Mouse (Mus musculus) spleen, adult 12 weeks (tissue): ENCODE measurements around the gene Socs2.
"Not testable (repeated sequence)": the region's sequence is repeated elsewhere in the genome, so short reads cannot be mapped to it uniquely, and the experiment has no call there.

ENCODE experiments used
- DNase-seq: peaks from one replicate; pipeline ENCODE4 v3.0.0; 2022; ENCODE audit warnings: low spot score

Socs2 gene

GRCm38 (mm10) chr10:95392073-95392472, 24.9 kb downstream of the Socs2 start:
- no peak for DNase-seq

- DNase-seq: no peak
These were observed 26.1 kb downstream of the Socs2 start for GRCm38 (mm10) chr10:95390871-95391270.

GRCm38 (mm10) chr10:95389805-95390204, 27.2 kb downstream of the Socs2 start:
- DNase-seq: not testable (repeated sequence)

GRCm38 (mm10) chr10:95388821-95389477, 28.0 kb downstream of the Socs2 start:
- peak; percentile 14 for DNase-seq

GRCm38 (mm10) chr10:95386527-95386926, 30.5 kb downstream of the Socs2 start:
- DNase-seq: no peak

- DNase-seq: no peak
These were observed 31.2 kb downstream of the Socs2 start for GRCm38 (mm10) chr10:95385801-95386203.

- DNase-seq: no peak
These were observed 31.9 kb downstream of the Socs2 start for GRCm38 (mm10) chr10:95385081-95385480.

GRCm38 (mm10) chr10:95384446-95384845, 32.5 kb downstream of the Socs2 start:
- no peak for DNase-seq

- no peak for DNase-seq
These were observed 43.6 kb downstream of the Socs2 start for GRCm38 (mm10) chr10:95373340-95373739.

- DNase-seq: no peak
These were observed 45.0 kb downstream of the Socs2 start for GRCm38 (mm10) chr10:95371942-95372341.

- DNase-seq: no peak
These were observed 47.8 kb downstream of the Socs2 start for GRCm38 (mm10) chr10:95369190-95369589.

- DNase-seq: no peak
These were observed 48.8 kb downstream of the Socs2 start for GRCm38 (mm10) chr10:95368151-95368550.

GRCm38 (mm10) chr10:95367661-95368089, 49.3 kb downstream of the Socs2 start:
- no peak for DNase-seq

- DNase-seq: no peak
These were observed 49.7 kb downstream of the Socs2 start for GRCm38 (mm10) chr10:95367241-95367640.

- no peak for DNase-seq
These were observed 54.7 kb downstream of the Socs2 start for GRCm38 (mm10) chr10:95362326-95362725.

- DNase-seq: no peak
These were observed 55.6 kb downstream of the Socs2 start for GRCm38 (mm10) chr10:95361260-95361841.

- DNase-seq: no peak
These were observed 56.9 kb downstream of the Socs2 start for GRCm38 (mm10) chr10:95360048-95360447.

GRCm38 (mm10) chr10:95357721-95358120, 59.3 kb downstream of the Socs2 start:
- DNase-seq: no peak

- DNase-seq: no peak
These were observed 60.3 kb downstream of the Socs2 start for GRCm38 (mm10) chr10:95356711-95357110.

GRCm38 (mm10) chr10:95355678-95356268, 61.2 kb downstream of the Socs2 start:
- DNase-seq: no peak

- no peak for DNase-seq
These were observed 62.3 kb downstream of the Socs2 start for GRCm38 (mm10) chr10:95354673-95355072.

- no peak for DNase-seq
These were observed 62.9 kb downstream of the Socs2 start for GRCm38 (mm10) chr10:95354047-95354446.

- DNase-seq: no peak
These were observed 68.5 kb downstream of the Socs2 start for GRCm38 (mm10) chr10:95348457-95348856.
